Mouse (Mus musculus): ENCODE results near the gene Rad9a. TPM values are rescaled to one million over a fixed set of nuclear protein-coding genes. Genes with fewer than 3 reads are reported as not detected.
A peak's percentile ranks its signal among the peaks of the same experiment; 100 is the strongest.
"Not testable (repeated sequence)": the region's sequence is repeated elsewhere in the genome, so short reads cannot be mapped to it uniquely, and the experiment has no call there.

The Rad9a gene
- 10.1 and 10.8 TPM in 2 replicates for total RNA-seq (2021)
- long read RNA-seq, transcript Rad9a-201 (11 exons, 2,081 nt) = major isoform, 5 of 12 reads
- long read RNA-seq, partial matches to known transcripts = 1 of 12 reads
- long read RNA-seq, other reads (novel, unspliced or antisense) = 4 of 12 reads

- peak; percentile 93 for DNase-seq
Observed at GRCm38 (mm10) chr19:4201291-4201909, at the start of gene Rad9a. Rad9a (minus strand) TSS chr19:4201662.

- DNase-seq = not testable (repeated sequence)
Observed at GRCm38 (mm10) chr19:4248683-4249082, 47.2 kb upstream of the Rad9a start.

- DNase-seq = no peak
Observed at GRCm38 (mm10) chr19:4247010-4247409, 45.5 kb upstream of the Rad9a start.

- DNase-seq = no peak
Observed at GRCm38 (mm10) chr19:4244775-4245174, 43.3 kb upstream of the Rad9a start.

GRCm38 (mm10) chr19:4242416-4242815, 41.0 kb upstream of the Rad9a start:
- no peak for DNase-seq

- no peak for DNase-seq
Observed at GRCm38 (mm10) chr19:4240247-4240668, 38.8 kb upstream of the Rad9a start.

GRCm38 (mm10) chr19:4234548-4234947, 33.1 kb upstream of the Rad9a start:
- DNase-seq = no peak

GRCm38 (mm10) chr19:4232651-4233050, 31.2 kb upstream of the Rad9a start:
- no peak for DNase-seq

GRCm38 (mm10) chr19:4232186-4232572, 30.7 kb upstream of the Rad9a start:
- DNase-seq = no peak

- DNase-seq = peak; percentile 97
Observed at GRCm38 (mm10) chr19:4231253-4232185, 30.1 kb upstream of the Rad9a start, which contains the start of gene Pold4. Pold4 (plus strand) TSS chr19:4231899.

- DNase-seq = peak; percentile 64
Observed at GRCm38 (mm10) chr19:4230415-4230814, 29.0 kb upstream of the Rad9a start.

- DNase-seq = no peak
Observed at GRCm38 (mm10) chr19:4229451-4230076, 28.1 kb upstream of the Rad9a start.

GRCm38 (mm10) chr19:4228891-4229290, 27.4 kb upstream of the Rad9a start:
- no peak for DNase-seq

- peak; percentile 56 for DNase-seq
Observed at GRCm38 (mm10) chr19:4227894-4228678, 26.6 kb upstream of the Rad9a start.

- DNase-seq = no peak
Observed at GRCm38 (mm10) chr19:4227446-4227845, 26.0 kb upstream of the Rad9a start.

- no peak for DNase-seq
Observed at GRCm38 (mm10) chr19:4226779-4227178, 25.3 kb upstream of the Rad9a start.

- DNase-seq = peak; percentile 54
Observed at GRCm38 (mm10) chr19:4222165-4222564, 20.7 kb upstream of the Rad9a start.

- no peak for DNase-seq
Observed at GRCm38 (mm10) chr19:4220957-4221743, 19.7 kb upstream of the Rad9a start.

- no peak for DNase-seq
Observed at GRCm38 (mm10) chr19:4220416-4220815, 19.0 kb upstream of the Rad9a start.

- no peak for DNase-seq
Observed at GRCm38 (mm10) chr19:4219943-4220342, 18.5 kb upstream of the Rad9a start.

GRCm38 (mm10) chr19:4218784-4219183, 17.3 kb upstream of the Rad9a start:
- DNase-seq = no peak
